Mouse (Mus musculus): ENCODE measurements around the gene Hist1h4k. TPM values are rescaled to one million over a fixed set of nuclear protein-coding genes. Genes with fewer than 3 reads are reported as not detected.
"Not testable (repeated sequence)": the region's sequence is repeated elsewhere in the genome, so short reads cannot be mapped to it uniquely, and the experiment has no call there.

Gene Hist1h4k
- polyA plus RNA-seq, 1 experiment from 2014 or later, result 0.84 TPM

DNA sequence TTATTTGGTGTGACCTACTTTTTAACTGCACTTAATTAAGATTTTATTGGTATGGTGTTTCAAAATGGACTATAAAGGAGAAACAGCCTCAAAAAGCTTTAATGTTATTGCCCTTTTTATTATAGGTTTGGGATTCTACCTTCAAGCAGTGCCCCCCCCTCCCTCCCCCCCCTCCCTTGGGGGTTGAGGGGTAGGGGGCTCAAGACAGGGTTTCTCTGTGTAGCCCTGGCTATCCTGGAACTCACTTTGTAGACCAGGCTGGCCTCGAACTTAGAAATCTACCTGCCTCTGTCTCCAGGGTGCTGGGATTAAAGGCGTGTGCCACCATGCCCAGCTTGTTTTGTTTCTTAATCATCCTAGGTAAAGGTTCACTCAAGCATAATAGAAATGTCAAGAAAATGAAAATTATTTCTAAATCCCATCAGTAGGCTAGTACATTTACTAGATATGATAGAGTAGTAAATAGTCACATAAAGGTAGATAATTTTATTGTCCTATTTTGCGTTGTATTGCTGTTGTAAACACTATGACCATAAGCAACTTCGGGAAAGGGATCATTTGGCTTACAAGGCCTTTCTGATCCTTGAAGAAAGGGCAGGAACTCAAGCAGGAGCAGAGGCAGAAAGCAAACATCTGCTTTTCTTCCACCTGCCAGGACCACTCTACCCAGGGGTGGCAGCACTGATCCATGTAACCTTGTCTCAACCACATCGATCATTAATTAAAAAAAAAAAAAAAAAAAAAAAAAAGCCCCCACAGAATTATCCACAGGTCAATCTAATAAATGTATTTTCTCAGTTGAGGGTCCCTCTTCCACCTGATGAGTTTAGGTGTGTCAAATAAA, 27.1 kb downstream of the Hist1h4k start:
- peak overlapping the region; percentile 90; the same call in 1 of the 2 replicates for H3K27ac ChIP-seq (replicated peaks)
- no peak overlapping the region for H3K9ac ChIP-seq
- H3K27me3 ChIP-seq, result no peaks in the 10 kb centered on the region
- H3K4me1 ChIP-seq (replicated peaks), result peaks cover 39% of the 10 kb centered on the region
- WGBS, result 28% methylated on average over 5 of the region's 5 CpGs
- peak overlapping the region; percentile 63 for H3K4me2 ChIP-seq
- no peaks in the 10 kb centered on the region for H3K36me3 ChIP-seq
- ATAC-seq (ENCODE audit: low read depth), result no peak
- H3K9me3 ChIP-seq, result no peaks in the 10 kb centered on the region
- no peak overlapping the region for H3K4me3 ChIP-seq

DNA sequence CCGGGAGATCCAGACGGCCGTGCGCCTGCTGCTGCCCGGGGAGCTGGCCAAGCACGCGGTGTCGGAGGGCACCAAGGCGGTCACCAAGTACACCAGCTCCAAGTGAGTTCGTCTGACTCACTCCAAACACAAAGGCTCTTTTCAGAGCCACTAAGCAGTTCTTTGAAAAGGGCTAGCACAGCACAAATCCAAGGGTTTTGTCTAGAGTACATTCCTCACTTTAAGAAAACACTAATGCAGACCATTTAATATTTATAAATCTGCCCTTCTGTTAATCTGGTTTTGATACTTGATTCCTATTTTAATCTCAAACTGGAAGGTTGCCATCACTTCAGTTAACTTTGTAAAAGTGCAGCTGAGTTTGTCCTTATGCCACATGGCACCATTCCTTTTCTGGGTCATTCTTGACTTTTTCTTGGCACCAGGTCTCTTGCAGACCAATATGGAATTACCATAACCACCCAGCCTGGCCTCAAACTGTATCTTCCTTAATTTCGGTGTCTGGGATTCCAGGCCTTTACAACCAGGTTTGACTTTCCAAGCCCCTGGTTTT, 27.9 kb downstream of the Hist1h4k start:
- H3K27ac ChIP-seq (replicated peaks), result peak overlapping the region; percentile 90
- no peaks in the 10 kb centered on the region for H3K27me3 ChIP-seq
- peak; percentile 48 for ATAC-seq (ENCODE audit: low read depth)
- H3K9me3 ChIP-seq, result no peaks in the 10 kb centered on the region
- peak overlapping the region; percentile 43 for H3K4me3 ChIP-seq
- 2% methylated on average over 11 of the region's 11 CpGs for WGBS
- H3K4me1 ChIP-seq (replicated peaks), result peaks cover 37% of the 10 kb centered on the region
- H3K4me2 ChIP-seq, result peak overlapping the region; percentile 63
- H3K36me3 ChIP-seq, result no peaks in the 10 kb centered on the region
- H3K9ac ChIP-seq, result peak overlapping the region; percentile 70

DNA sequence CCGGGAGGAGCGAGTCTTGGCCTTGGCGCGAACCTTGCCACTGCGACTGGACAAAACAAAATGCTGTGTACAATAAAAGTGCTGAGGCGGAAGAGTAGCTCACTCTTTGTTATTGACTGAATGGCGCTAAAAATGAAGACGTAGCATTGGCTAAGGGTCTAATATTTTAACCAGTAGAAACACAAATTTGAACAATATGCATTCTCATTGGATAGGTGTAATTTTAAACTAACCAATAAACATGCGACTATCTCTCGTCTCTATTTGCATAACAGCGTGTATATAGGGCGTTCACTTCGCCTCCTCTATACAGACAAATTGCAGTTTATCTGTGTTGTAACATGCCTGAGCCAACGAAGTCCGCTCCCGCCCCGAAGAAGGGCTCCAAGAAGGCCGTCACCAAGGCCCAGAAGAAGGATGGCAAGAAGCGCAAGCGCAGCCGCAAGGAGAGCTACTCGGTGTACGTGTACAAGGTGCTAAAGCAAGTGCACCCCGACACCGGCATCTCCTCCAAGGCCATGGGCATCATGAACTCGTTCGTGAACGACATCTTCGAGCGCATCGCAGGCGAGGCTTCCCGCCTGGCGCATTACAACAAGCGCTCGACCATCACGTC, 28.4 kb downstream of the Hist1h4k start, which contains the start of gene Hist1h2bm:
Gene Hist1h2bm (plus strand): TSS at position 288 of the 616 bp plus-strand sequence.
- peak within 1 kb of the TSS; percentile 43 for H3K4me3 ChIP-seq
- H3K9ac ChIP-seq, result peak within 1 kb of the TSS; percentile 70
- H3K27ac ChIP-seq (replicated peaks), result peak within 1 kb of the TSS; percentile 90
- peak; percentile 98 for ATAC-seq (ENCODE audit: low read depth)
- not testable (repeated sequence) for H3K9me3 ChIP-seq, H3K36me3 ChIP-seq, H3K27me3 ChIP-seq
- H3K4me2 ChIP-seq, result peak within 1 kb of the TSS; percentile 63
- under 1% methylated on average over 37 of the region's 37 CpGs for WGBS
- H3K4me1 ChIP-seq (replicated peaks), result peaks cover 40% of the 10 kb centered on the region

DNA sequence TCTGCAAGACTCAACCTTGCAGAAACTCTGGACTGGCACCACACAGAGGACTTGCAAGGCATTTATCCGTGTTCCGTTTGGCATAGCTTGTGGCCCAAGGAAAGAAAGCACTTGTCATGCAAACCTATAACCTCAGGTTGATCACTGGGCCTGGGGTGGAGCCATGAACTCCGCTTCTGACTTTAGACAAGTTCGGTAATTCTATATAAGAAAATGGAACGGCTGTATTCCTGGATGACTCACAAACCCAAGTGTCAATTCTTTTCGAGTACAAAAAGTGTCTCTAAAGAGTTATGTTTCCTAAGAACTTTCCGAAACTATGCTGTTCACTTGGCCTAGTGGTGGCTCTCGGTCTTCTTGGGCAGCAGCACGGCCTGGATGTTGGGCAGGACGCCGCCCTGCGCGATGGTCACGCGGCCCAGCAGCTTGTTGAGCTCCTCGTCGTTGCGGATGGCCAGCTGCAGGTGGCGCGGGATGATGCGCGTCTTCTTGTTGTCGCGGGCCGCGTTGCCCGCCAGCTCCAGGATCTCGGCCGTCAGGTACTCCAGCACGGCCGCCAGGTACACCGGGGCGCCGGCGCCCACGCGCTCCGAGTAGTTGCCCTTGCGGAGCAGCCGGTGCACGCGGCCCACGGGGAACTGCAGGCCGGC, 29.1 kb downstream of the Hist1h4k start:
- WGBS, result 2% methylated on average over 20 of the region's 44 CpGs
- H3K4me2 ChIP-seq, result peak overlapping the region; percentile 63
- not testable (repeated sequence) for H3K36me3 ChIP-seq, H3K27me3 ChIP-seq, H3K9me3 ChIP-seq
- peaks cover 40% of the 10 kb centered on the region for H3K4me1 ChIP-seq (replicated peaks)
- H3K9ac ChIP-seq, result peak overlapping the region; percentile 63
- H3K4me3 ChIP-seq, result peak overlapping the region; percentile 43
- peak; percentile 19 for ATAC-seq (ENCODE audit: low read depth)
- H3K27ac ChIP-seq (replicated peaks), result peak overlapping the region; percentile 75

DNA sequence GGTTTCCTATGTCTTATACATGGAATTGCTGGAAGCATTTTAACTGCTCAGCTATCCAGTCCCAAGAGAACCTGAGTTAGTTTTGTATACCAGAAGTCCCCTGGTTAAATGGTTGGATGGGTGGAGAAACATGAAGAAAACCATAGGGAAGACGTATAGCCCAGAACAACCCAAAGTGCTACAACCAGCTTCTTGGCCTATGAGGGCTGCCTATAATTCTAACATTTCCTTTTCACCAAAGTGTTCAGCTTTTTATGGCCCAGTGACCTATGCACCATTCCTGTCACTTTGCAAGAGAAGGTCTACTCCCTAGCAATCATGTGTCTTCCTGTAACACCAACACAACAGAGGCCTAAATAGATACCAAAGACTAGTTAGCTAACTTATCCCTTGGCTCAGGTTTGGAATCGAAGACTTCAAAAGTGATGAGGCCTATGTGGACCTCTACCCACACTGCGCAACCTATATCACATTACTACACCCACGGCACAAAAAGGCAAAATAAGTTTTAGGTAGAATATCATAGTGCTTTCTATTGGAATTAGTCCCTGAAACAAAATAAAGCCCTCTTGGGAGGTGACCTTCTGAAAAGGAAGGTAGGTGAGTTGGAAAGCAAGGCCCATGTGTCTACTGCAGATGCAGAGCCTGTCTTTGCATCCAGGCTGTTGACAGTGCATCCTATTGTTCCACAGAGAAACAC, 31.8 kb downstream of the Hist1h4k start:
- Histone ChIP-seq H3K9ac (peak overlapping the region; percentile 79), H3K4me3 (peak overlapping the region; percentile 42), H3K9me3 (no peaks in the 10 kb centered on the region), H3K27ac (replicated peaks) (peak overlapping the region; percentile 82), H3K27me3 (no peaks in the 10 kb centered on the region), H3K4me1 (replicated peaks) (peaks cover 49% of the 10 kb centered on the region), H3K4me2 (peak overlapping the region; percentile 67), H3K36me3 (no peaks in the 10 kb centered on the region)
- WGBS, result 60% methylated on average over 4 of the region's 4 CpGs
- no peak for ATAC-seq (ENCODE audit: low read depth)

DNA sequence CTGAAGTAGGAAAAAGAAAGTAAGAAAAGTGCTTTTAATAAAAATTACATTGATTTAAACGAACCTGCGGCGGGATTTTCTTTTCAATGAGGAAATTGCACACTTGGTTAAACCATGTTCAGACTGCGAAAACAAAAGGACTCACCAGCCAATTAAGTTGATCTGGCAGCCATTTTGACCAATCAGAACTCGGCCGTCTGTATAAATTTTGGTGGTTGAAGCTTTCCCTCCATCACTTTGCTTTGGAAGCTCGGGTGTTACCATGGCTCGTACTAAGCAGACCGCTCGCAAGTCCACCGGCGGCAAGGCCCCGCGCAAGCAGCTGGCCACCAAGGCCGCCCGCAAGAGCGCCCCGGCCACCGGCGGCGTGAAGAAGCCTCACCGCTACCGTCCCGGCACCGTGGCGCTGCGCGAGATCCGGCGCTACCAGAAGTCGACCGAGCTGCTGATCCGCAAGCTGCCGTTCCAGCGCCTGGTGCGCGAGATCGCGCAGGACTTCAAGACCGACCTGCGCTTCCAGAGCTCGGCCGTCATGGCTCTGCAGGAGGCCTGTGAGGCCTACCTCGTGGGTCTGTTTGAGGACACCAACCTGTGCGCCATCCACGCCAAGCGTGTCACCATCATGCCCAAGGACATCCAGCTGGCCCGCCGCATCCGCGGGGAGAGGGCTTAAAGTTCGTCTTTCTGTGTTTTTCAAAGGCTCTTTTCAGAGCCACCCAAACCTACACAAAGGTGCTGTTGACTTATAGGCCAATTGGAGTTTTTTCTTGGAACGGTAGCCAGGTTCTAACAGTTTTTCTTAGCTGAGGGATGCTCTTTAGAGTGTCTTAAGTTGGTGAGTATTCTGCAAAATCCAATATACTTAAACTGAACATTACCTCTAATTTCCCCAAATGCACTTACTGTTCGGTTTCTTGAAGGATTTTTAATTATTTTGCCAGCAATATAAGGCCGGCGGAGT, 32.6 kb downstream of the Hist1h4k start, which contains the start of gene Hist1h3h:
Gene Hist1h3h (plus strand): TSS at position 263 of the 961 bp plus-strand sequence.
- H3K36me3 ChIP-seq, H3K9me3 ChIP-seq, H3K27me3 ChIP-seq: not testable (repeated sequence)
- Histone ChIP-seq H3K4me2 (peak within 1 kb of the TSS; percentile 67), H3K4me3 (peak within 1 kb of the TSS; percentile 42), H3K4me1 (replicated peaks) (peaks cover 44% of the 10 kb centered on the region), H3K9ac (peak within 1 kb of the TSS; percentile 79), H3K27ac (replicated peaks) (peak within 1 kb of the TSS; percentile 90)
- peak; percentile 47 for ATAC-seq (ENCODE audit: low read depth)
- under 1% methylated on average over 28 of the region's 56 CpGs for WGBS

DNA sequence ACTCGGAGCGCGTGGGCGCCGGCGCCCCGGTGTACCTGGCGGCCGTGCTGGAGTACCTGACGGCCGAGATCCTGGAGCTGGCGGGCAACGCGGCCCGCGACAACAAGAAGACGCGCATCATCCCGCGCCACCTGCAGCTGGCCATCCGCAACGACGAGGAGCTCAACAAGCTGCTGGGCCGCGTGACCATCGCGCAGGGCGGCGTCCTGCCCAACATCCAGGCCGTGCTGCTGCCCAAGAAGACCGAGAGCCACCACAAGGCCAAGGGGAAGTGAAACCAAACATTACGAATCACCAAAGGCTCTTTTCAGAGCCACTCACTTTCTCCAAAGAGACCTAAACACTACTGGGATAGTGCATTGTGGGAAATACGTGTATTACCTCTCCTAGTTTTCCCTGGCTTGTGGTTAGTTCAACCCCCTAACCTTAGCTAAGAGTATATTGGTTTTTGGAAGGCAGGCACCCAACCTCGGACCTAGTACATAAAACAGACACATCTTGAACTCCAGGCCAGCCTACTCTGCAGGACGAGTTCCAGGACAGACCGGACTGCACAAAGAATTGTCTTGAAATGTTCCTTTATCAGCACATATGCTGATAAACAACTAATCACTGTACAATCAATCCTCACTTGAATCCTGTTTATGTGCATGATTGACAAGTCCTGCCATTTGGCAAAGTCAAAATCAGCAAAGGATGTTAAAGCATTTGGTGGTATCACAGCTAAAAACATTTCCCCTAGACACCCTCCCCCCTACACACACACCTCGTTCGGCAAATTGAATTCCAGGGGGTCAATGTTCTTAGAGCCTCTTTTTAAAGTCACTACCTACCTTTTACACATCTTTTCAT, 33.5 kb downstream of the Hist1h4k start:
- peak overlapping the region; percentile 90 for H3K27ac ChIP-seq (replicated peaks)
- H3K36me3 ChIP-seq, H3K27me3 ChIP-seq, H3K9me3 ChIP-seq: not testable (repeated sequence)
- H3K9ac ChIP-seq, result peak overlapping the region; percentile 72
- ATAC-seq (ENCODE audit: low read depth), result peak; percentile 24; the same call in 1 of the 2 replicates
- peak overlapping the region; percentile 42 for H3K4me3 ChIP-seq
- 0% methylated on average over 9 of the region's 38 CpGs for WGBS
- H3K4me2 ChIP-seq, result peak overlapping the region; percentile 67
- H3K4me1 ChIP-seq (replicated peaks), result peaks cover 40% of the 10 kb centered on the region

DNA sequence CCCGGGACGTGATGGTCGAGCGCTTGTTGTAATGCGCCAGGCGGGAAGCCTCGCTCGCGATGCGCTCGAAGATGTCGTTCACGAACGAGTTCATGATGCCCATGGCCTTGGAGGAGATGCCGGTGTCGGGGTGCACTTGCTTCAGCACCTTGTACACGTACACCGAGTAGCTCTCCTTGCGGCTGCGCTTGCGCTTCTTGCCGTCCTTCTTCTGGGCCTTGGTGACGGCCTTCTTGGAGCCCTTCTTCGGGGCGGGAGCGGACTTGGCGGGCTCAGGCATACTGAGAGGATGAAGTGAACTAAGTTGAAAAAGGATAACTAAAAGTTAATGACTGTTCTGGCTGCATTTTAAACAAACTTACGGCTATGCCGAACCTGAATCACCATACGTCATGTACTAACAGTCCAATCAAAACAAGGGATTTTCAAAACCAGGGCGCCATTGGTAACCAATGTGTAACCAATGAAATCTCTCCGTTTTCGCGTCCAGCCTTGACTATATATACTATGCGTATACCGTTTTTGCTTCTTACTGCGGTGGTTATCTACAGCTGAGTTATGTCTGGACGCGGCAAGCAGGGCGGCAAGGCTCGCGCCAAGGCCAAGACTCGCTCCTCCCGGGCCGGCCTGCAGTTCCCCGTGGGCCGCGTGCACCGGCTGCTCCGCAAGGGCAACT, 34.3 kb downstream of the Hist1h4k start, which contains the start of the genes Hist1h2bl and Hist1h2ai:
Gene Hist1h2bl (minus strand): TSS at position 280 of the 676 bp plus-strand sequence.
Gene Hist1h2ai (plus strand): TSS at position 559 of the 676 bp plus-strand sequence.
- H3K4me2 ChIP-seq, result peak within 1 kb of the TSS; percentile 67
- 3% methylated on average over 37 of the region's 50 CpGs for WGBS
- not testable (repeated sequence) for H3K27me3 ChIP-seq, H3K9me3 ChIP-seq, H3K36me3 ChIP-seq
- peak; percentile 94 for ATAC-seq (ENCODE audit: low read depth)
- peak within 1 kb of the TSS; percentile 90 for H3K27ac ChIP-seq (replicated peaks)
- H3K9ac ChIP-seq, result peak within 1 kb of the TSS; percentile 72
- peaks cover 44% of the 10 kb centered on the region for H3K4me1 ChIP-seq (replicated peaks)
- H3K4me3 ChIP-seq, result peak within 1 kb of the TSS; percentile 42

DNA sequence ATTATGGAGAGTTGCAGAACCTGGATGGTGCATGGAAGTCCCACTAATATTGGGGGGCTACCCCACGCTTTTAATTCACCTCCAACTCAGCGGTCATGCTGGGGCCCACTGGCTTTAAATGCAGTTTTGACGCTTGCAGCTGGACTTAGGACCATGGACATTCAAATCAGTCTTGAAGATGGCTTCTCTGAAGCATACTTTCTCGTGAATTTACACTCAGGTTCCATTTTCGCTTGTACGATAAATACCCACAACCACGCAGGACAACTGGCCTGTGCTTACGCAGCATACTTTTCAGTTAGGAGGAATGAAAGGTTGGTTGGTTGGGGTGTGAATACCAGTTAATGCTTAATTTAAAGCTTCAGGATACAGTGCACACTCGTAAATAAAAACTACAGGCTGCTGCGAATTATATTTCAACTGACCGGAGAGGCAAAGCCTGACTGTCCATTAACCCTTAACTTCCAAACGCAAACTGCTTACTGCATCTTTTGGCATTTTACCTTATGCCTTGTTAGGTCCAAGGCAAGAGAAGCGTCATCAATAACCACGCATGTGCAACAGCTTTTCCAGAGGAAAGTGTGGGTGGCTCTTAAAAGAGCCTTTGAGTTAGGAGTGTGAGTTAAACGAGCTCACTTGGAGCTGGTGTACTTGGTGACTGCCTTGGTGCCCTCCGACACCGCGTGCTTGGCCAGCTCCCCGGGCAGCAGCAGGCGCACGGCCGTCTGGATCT, 35.0 kb downstream of the Hist1h4k start:
- Histone ChIP-seq H3K27me3 (no peaks in the 10 kb centered on the region), H3K27ac (replicated peaks) (peak overlapping the region; percentile 90), H3K4me1 (replicated peaks) (peaks cover 39% of the 10 kb centered on the region), H3K4me2 (peak overlapping the region; percentile 67), H3K9me3 (no peaks in the 10 kb centered on the region), H3K36me3 (no peaks in the 10 kb centered on the region), H3K9ac (peak overlapping the region; percentile 64), H3K4me3 (peak overlapping the region; percentile 42)
- peak; percentile 8; the same call in 1 of the 2 replicates for ATAC-seq (ENCODE audit: low read depth)
- 2% methylated on average over 22 of the region's 22 CpGs for WGBS
